Mouse (Mus musculus) hindbrain, embryonic 10.5 days (tissue): ENCODE data around the gene Vac14. TPM values are rescaled to one million over a fixed set of nuclear protein-coding genes. Genes with fewer than 3 reads are reported as not detected.

Experiments
- DNase-seq: peaks from one replicate; pipeline ENCODE4 v3.0.0-alpha.2; 2017; ENCODE audit warnings: low spot score
- H3K27ac ChIP-seq: fragments of 300-500 bp; sonication (generic); 2 replicates; pipeline ENCODE4 v1.5.1; 2016; ENCODE audit warnings: mild to moderate bottlenecking, moderate library complexity
- H3K27me3 ChIP-seq: fragments of 300-500 bp; sonication (generic); 2 replicates; pipeline ENCODE4 v1.6.1; 2016; ENCODE audit warnings: mild to moderate bottlenecking; ENCODE audit not compliant: poor library complexity, insufficient read depth, severe bottlenecking
- H3K36me3 ChIP-seq: fragments of 300-500 bp; sonication (generic); 2 replicates; pipeline ENCODE4 v1.6.1; 2016; ENCODE audit warnings: mild to moderate bottlenecking, moderate library complexity
- H3K4me1 ChIP-seq: fragments of 300-500 bp; sonication (generic); replicated peaks from 2 replicates; pipeline ENCODE4 v1.6.1; 2016; ENCODE audit warnings: mild to moderate bottlenecking
- H3K4me3 ChIP-seq: fragments of 300-500 bp; sonication (generic); 2 replicates; pipeline ENCODE4 v1.5.1; 2016; ENCODE audit warnings: mild to moderate bottlenecking, moderate library complexity
- H3K9me3 ChIP-seq: fragments of 300-500 bp; sonication (generic); 2 replicates; pipeline ENCODE4 v1.6.1; 2016; ENCODE audit warnings: mild to moderate bottlenecking, moderate library complexity
- WGBS: fragments of 180-500 bp; shearing (Covaris S2); methylation state at CpG from one replicate; pipeline ENCODE4 v1.1.7; 2016; 5-methylcytosine and 5-hydroxymethylcytosine counted together
- polyA plus RNA-seq: library from polyadenylated mRNA; unstranded; fragments of >200 nt; fragmentation: Nextera tagmentation; extraction: Ambion mirVana; gene quantifications from 2 replicates; pipeline ENCODE4 v1.2.1, GENCODE M21; 2016

Vac14 gene
- polyA plus RNA-seq, 1 experiment from 2014 or later: 31.9 TPM

DNA sequence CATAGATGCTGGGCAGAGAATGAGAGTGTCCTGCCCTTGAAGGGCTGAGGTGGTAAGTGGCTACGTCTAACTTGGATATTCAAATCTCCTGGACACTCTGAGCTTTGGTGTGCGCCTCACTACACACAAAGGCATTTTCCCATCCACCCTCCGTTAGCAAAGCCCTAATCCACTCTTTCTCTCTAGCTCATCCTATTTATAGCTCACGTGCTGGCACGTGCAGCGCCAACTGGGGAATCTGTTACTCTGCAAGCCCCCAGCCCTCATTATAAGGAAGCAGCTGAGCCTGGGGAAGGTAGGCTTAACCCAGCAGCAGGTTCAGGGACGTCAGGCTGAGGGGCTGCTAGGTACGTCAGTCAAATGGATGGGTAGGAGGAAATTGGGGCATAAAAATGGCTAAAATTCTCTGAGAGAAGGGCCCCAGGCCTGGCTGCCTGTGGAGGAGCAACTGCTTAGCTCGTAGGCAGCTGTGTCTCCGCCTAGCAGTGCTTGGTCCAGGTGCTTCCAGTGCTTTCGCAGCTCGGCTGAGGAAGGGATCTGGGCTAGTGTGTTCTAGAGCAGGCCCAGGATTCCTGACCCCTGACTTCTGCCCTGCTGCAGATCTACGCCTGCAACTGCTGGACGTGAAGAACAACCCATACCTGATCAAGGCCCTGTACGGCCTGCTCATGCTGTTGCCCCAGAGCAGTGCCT is 96.6 kb downstream of the Vac14 start:
- no peak for DNase-seq
- WGBS: 87% methylated on average over 15 of the region's 15 CpGs
- H3K9me3 ChIP-seq: no peaks in the 10 kb centered on the region
- peaks cover 63% of the 10 kb centered on the region for H3K36me3 ChIP-seq
- H3K27me3 ChIP-seq: peaks cover 8% of the 10 kb centered on the region; the same call in 1 of the 2 replicates
- H3K4me3 ChIP-seq: no peak overlapping the region
- peak overlapping the region; percentile 62; the same call in 1 of the 2 replicates for H3K27ac ChIP-seq
- peaks cover 65% of the 10 kb centered on the region for H3K4me1 ChIP-seq

DNA sequence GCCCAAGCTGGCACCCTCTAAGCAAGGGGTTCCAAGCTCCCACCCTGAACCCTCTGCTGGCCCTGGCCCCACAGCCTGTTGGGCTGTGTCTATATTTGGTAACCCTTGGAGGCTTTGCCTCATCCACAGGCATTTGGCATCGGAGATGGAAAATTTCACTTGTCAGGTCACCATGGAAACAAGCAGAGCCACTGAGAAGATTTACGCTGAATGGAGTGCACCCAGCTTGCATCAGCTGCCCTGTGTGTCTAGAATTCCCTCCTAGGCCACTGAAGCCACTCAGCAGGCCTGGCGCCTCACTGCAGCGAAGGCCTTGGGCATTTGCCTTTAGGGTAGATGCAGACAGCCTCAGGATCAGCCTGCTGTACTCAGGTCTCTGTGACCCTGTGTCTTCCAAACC is 97.7 kb downstream of the Vac14 start:
- WGBS: 80% methylated on average over 4 of the region's 4 CpGs
- peaks cover 52% of the 10 kb centered on the region for H3K36me3 ChIP-seq
- no peaks in the 10 kb centered on the region for H3K9me3 ChIP-seq
- H3K4me1 ChIP-seq: peaks cover 65% of the 10 kb centered on the region
- H3K27me3 ChIP-seq: peaks cover 12% of the 10 kb centered on the region; the same call in 1 of the 2 replicates
- no peak overlapping the region for H3K4me3 ChIP-seq
- peak overlapping the region; percentile 16; the same call in 1 of the 2 replicates for H3K27ac ChIP-seq
- no peak for DNase-seq

DNA sequence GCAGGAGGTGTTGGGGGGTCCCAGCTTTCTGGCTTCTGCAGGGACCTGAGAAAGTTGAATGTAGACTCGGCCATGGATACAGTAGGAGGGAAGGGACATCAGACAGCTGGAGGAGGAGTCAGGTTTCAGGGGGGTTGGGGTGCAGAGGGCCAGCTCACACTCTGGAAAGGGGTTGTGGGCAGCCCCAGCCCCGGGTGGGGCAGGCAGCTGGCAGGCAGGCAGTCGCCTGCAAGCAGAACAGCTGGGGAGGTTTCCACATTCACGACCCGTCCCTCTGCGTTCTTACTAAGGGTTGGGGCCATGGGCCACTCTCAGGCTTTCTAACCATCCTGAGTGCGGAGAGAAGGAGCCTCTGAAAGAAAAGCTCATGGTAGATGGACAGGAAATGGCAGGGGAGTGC is 98.7 kb downstream of the Vac14 start:
- Histone ChIP-seq H3K4me3 (no peak overlapping the region), H3K4me1 (peaks cover 63% of the 10 kb centered on the region), H3K27ac (no peak overlapping the region), H3K36me3 (peaks cover 41% of the 10 kb centered on the region), H3K27me3 (peaks cover 12% of the 10 kb centered on the region; the same call in 1 of the 2 replicates), H3K9me3 (no peaks in the 10 kb centered on the region)
- DNase-seq: no peak
- 72% methylated on average over 7 of the region's 7 CpGs for WGBS

DNA sequence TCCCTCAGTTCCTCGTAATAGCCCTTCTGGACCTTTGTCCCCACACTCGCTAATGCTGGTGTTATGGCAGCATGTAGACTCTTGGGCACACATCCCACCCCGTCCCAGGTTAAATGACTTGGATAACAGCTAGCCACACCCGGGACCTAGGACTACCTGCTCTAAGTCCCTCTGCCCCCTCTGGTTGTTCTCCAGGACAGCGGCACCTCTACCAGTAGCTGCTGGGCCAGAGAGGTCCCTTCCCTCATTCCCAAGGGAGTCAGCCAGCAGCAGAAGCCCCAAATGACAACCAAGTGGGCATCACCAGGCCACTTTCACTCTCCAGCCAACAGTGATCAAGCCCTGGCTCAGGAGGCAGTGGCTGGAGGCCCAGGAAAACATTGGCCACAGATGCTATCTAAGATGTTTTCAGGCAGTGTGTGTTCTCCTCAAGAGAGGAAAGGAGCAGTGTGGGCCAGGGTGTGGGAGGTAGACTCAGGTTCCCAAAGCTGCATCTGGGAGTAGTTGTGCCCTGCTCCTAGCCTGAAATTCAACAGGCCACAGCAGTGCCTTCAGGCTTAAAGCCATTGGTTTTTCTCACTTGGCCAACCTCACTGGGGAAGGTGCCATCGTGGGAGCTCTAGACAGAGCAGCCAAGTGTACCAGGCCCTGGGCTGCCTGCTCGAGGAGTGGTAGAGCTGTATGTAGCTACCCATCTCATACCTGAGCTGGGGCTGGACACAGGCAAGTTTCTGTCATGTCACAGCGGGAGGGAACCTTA is 100.0 kb downstream of the Vac14 start:
- WGBS: 86% methylated on average over 8 of the region's 8 CpGs
- Histone ChIP-seq H3K4me3 (no peak overlapping the region), H3K9me3 (no peaks in the 10 kb centered on the region), H3K27me3 (peaks cover 12% of the 10 kb centered on the region; the same call in 1 of the 2 replicates), H3K27ac (peak overlapping the region; percentile 66), H3K4me1 (peaks cover 74% of the 10 kb centered on the region), H3K36me3 (peaks cover 34% of the 10 kb centered on the region)
- DNase-seq: no peak

DNA sequence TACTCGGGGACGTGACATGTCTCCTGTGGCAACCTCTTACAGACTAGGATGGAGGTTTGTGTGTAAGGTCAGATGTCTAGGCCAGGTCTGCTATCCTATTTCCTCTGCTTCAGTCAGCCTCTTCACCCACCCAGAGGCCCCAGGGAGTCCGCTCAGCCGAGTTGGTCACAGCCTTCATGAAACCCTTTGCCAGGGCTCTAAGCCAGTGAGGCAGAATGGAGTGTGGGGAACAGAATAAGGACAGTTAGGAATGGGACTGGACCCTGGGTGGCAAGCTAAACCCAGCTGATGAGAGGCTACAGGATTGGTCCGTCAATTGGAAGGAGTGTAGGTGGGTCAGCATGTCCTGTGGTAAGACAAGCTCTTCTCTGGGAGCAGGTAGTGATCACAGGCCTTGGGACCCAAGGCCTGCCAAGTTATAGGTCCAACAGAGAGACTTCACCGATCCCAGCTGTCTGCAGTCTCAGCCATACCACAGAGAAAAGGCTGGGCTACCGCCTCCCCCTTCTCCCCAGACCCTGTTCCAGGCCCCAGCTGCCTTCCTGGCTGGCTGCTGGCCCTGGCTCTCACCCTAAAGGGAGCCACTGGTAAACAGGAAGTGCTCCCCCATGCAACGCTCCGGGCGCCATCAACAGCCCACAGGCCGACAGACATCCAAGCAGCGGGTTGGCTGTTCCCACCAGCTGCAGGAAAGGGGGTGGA is 100.7 kb downstream of the Vac14 start:
- peaks cover 12% of the 10 kb centered on the region; the same call in 1 of the 2 replicates for H3K27me3 ChIP-seq
- no peaks in the 10 kb centered on the region for H3K9me3 ChIP-seq
- DNase-seq: no peak
- H3K4me3 ChIP-seq: no peak overlapping the region
- peaks cover 34% of the 10 kb centered on the region for H3K36me3 ChIP-seq
- WGBS: 43% methylated on average over 12 of the region's 12 CpGs
- H3K4me1 ChIP-seq: peaks cover 81% of the 10 kb centered on the region
- peak overlapping the region; percentile 95 for H3K27ac ChIP-seq

DNA sequence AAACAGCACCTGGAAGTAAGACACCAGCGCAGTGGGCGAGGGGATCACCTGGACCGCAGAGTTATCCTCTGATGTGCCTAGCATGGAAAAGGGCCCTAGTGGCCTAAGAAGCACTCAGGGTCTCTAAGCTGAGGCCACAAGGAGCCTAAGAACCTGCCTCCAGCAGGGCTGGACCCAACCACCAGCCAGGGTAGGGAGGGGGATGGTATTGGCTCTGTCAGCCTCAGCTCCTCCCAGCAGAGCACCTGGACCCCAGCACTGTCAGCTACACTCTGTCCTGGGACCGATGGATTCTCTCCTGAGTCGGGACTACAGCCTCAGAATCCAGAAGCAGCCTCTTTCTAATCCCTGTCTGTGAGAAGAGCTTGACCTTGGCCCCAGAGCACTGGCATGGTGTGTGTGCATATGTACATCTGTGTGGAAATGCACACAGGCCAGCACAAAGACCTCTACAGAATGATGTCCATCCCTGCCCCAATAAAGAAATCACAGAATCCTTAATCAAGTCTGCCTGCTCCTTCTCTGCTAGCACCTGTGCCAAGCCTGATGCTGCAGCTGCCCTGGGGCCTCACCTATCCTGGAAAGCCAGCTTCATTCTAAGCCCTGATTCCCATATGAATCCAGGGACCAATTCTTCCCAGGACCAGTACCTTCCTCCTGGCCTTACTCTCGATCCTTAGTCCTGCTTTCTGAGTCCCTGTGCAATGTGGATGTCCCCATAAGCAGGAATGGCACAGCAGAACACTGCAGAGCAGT is 101.7 kb downstream of the Vac14 start:
- peaks cover 32% of the 10 kb centered on the region for H3K36me3 ChIP-seq
- no peaks in the 10 kb centered on the region for H3K9me3 ChIP-seq
- 55% methylated on average over 6 of the region's 6 CpGs for WGBS
- DNase-seq: no peak
- peak overlapping the region; percentile 78 for H3K4me3 ChIP-seq
- peak overlapping the region; percentile 95 for H3K27ac ChIP-seq
- H3K27me3 ChIP-seq: peaks cover 12% of the 10 kb centered on the region; the same call in 1 of the 2 replicates
- peaks cover 91% of the 10 kb centered on the region for H3K4me1 ChIP-seq

DNA sequence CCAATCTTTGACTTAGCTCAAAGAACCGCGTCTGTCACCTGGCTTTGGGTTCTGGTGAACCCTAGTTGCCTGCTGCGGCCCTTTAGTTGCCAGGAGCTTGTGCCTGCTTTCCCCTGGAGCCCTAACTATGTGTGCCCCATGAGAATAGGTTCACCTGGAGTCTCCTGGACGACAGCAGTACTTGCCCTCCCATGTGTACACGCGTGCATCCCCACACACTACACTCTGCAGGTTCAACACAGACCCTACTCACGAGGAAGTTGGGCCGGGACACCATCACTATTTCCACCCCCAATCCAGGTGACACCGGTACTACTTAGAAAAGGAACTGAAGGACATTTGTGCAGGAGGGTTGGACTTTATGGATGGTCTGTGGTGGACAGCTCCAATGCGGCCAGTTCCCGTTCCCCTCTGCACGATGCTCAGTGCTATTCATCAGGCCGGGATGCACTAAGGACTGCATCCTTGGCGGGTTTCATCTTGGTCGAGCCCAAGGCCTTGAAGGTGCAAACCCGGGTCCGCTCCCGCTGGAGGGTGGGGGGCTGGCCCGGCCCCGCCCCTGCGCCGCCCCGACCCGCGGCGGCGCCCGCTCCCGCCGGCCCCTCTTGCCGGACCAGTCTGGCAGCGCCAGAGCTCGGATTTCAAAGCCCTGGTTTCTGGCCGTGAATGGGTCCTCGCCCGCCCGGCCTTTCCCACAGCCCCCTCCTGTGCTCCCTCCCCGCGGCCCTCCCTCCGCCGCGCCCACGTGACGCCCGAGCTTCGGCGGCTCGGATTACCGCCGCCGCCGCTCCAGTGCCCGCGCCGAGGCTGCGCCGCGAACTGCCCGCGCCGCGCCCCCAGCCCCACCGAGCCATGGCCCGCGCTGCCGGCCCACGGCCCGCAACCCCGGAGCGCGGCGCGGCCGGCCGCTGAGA is 102.6 kb downstream of the Vac14 start, which contains the start of gene Mtss1l:
Mtss1l (plus strand) TSS at position 792 of the 914 bp plus-strand sequence.
- DNase-seq: peak; percentile 91
- WGBS: 3% methylated on average over 75 of the region's 75 CpGs
- peak within 1 kb of the TSS; percentile 95 for H3K27ac ChIP-seq
- peaks cover 27% of the 10 kb centered on the region for H3K36me3 ChIP-seq
- H3K27me3 ChIP-seq: peaks cover 12% of the 10 kb centered on the region; the same call in 1 of the 2 replicates
- H3K4me3 ChIP-seq: peak within 1 kb of the TSS; percentile 78
- H3K4me1 ChIP-seq: peaks cover 92% of the 10 kb centered on the region
- H3K9me3 ChIP-seq: no peaks in the 10 kb centered on the region

DNA sequence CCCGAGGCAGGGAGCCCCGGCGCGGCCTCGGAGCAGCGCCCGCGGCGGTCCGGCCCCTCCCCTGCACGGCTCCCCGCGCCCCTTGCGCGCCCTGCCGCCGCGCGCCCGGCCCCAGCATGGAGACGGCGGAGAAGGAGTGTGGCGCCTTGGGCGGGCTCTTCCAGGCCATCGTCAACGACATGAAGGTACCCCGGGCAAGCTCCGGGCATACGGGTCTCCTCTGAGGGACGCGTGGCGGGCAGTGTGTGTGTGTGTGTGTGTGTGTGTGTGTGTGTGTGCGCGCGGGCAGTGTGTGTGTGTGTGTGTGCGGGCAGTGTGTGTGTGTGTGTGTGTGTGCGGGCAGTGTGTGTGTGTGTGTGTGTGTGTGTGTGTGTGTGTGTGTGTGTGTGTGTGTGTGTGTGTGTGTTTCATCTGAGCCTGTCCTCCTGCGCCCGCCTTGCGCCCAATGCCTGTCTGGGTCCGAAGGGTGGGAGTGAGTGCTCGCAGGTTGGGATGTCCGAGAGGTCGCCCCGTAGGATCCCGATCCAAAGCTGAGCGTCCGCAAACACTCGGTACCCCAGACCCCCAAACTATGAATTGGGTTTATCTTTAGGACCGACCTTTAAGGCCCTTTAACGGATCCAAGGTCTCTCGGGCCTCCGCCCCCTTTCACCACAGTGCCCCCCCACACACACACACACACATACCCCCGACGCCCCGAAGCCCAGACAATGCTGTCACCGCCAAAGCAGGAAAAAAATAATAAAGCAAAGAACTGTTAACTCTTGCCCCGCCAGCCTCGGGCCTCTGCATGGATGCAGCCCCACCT is 103.4 kb downstream of the Vac14 start:
- Histone ChIP-seq H3K27ac (peak overlapping the region; percentile 95), H3K9me3 (no peaks in the 10 kb centered on the region), H3K27me3 (peaks cover 12% of the 10 kb centered on the region; the same call in 1 of the 2 replicates), H3K36me3 (peaks cover 31% of the 10 kb centered on the region), H3K4me1 (peaks cover 92% of the 10 kb centered on the region), H3K4me3 (peak overlapping the region; percentile 78)
- DNase-seq: peak; percentile 58
- WGBS: under 1% methylated on average over 57 of the region's 59 CpGs

DNA sequence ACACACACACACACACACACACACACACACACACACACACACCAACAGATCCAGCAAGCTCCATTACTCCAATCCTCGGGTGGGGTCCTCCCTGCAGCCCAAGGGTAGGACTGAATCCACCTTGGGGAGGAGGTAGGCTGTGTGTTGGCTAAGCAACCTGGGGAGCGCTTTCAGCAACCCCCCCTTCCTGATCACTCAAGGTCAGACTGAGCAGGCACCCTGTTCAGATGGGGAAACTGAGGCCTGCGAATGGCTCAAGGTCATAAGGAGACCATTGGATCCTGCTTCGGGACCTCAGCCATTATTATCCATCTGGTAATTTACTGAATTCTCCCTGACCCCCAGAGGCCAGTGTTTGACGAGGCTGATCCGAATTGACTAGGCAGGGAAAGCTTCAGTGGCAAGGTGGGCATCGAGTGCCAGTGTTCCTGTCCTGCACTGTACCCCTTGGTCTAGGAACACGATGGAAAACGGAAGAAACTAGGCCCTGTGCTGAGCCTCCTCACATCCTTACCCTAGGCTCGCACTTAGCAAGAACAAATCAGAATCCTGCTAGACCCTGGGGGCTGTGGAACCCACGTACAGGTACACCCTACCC is 104.1 kb downstream of the Vac14 start:
- H3K27me3 ChIP-seq: peaks cover 12% of the 10 kb centered on the region; the same call in 1 of the 2 replicates
- H3K9me3 ChIP-seq: no peaks in the 10 kb centered on the region
- peaks cover 38% of the 10 kb centered on the region for H3K36me3 ChIP-seq
- 64% methylated on average over 11 of the region's 11 CpGs for WGBS
- DNase-seq: no peak
- peak overlapping the region; percentile 78 for H3K4me3 ChIP-seq
- H3K4me1 ChIP-seq: peaks cover 89% of the 10 kb centered on the region
- peak overlapping the region; percentile 95 for H3K27ac ChIP-seq

DNA sequence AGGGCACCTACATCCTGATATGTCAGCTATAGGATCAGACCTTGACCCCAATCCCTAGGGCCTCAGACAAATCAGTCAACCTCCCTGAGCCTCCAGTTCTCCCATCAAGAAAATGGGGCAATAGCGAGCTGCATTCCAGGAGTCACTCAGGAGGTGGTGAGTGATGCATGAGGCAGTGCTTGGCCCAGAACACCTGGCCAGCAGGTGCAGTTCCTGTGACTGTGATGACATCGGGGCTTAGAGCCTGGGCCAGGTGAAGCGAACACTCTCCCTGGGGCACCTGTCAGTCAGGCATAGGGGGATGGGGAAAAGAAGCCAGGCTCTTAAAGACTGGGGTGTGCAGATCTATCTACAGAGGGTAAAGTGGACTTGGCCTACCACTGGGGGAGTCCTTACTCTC is 106.1 kb downstream of the Vac14 start:
- Histone ChIP-seq H3K36me3 (peaks cover 58% of the 10 kb centered on the region), H3K27me3 (peaks cover 9% of the 10 kb centered on the region; the same call in 1 of the 2 replicates), H3K4me3 (peak overlapping the region; percentile 21; the same call in 1 of the 2 replicates), H3K4me1 (peaks cover 71% of the 10 kb centered on the region), H3K9me3 (no peaks in the 10 kb centered on the region), H3K27ac (peak overlapping the region; percentile 72)
- WGBS: 75% methylated on average over 3 of the region's 3 CpGs
- DNase-seq: no peak
